Mouse (Mus musculus): ENCODE data around the gene Alpl.

- TF ChIP-seq GATA1 (IDR thresholded peaks at IDR 0.05; ENCODE audit: low read length) (no peak), TAL1 (IDR thresholded peaks at IDR 0.05; ENCODE audit: low read length) (no peak)
Observed at GRCm38 (mm10) chr4:137739151-137739923, 56.8 kb downstream of the Alpl start.

Data from erythroblast, embryonic 14.5 days (primary cell).